Mouse (Mus musculus) CH12.LX (cell line): ENCODE results near the gene Nrxn3. TPM values are rescaled to one million over a fixed set of nuclear protein-coding genes. Genes with fewer than 3 reads are reported as not detected.

Source experiments
- DNase-seq: peaks from one replicate; pipeline ENCODE4 v3.0.0-alpha.2; 2013; ENCODE audit errors: extremely low read depth
- H3K27ac ChIP-seq: 2 replicates; pipeline ENCODE4 v1.5.1; 2012; ENCODE audit warnings: low read depth, mild to moderate bottlenecking, control low read depth, moderate library complexity; ENCODE audit not compliant: insufficient read depth
- H3K27me3 ChIP-seq: replicated peaks from 2 replicates; pipeline ENCODE3; 2012; ENCODE audit warnings: inconsistent platforms
- H3K36me3 ChIP-seq, 2 experiments: replicated peaks in 1 of 2; 2 replicates each; pipeline versions ENCODE3 to v1.6.1; 2012; ENCODE audit warnings: inconsistent platforms in 1 of 2, low read length in 1 of 2, mild to moderate bottlenecking in 1 of 2, mixed read lengths in 1 of 2, moderate library complexity in 1 of 2; ENCODE audit not compliant: control insufficient read depth in 1 of 2, insufficient read depth in 1 of 2
- H3K4me1 ChIP-seq, 2 experiments: 2 replicates each; pipeline ENCODE4 v1.6.1; 2012; ENCODE audit warnings: inconsistent platforms in 1 of 2, moderate library complexity in 1 of 2; ENCODE audit not compliant: insufficient read depth in 2 of 2, control insufficient read depth in 1 of 2
- H3K4me2 ChIP-seq: 2 replicates; pipeline ENCODE4 v1.6.1; 2012; ENCODE audit warnings: low read depth, mild to moderate bottlenecking, control low read depth; ENCODE audit not compliant: poor library complexity, insufficient read depth, severe bottlenecking
- H3K4me3 ChIP-seq, 3 experiments: fragments of 150-350 bp in 1 of 3; sonication (generic) in 1 of 3; replicated peaks in 1 of 3; 2 replicates each; pipeline versions ENCODE3 to v1.5.1; 2011 to 2012; ENCODE audit warnings: low read depth in 2 of 3, low read length in 2 of 3, mild to moderate bottlenecking in 2 of 3, moderate library complexity in 2 of 3, control low read depth in 1 of 3, improper control_type of control experiment in 1 of 3, inconsistent platforms in 1 of 3, mixed read lengths in 1 of 3; ENCODE audit not compliant: poor library complexity in 1 of 3
- H3K79me2 ChIP-seq: replicated peaks from 2 replicates; pipeline ENCODE4 v1.6.1; 2012; ENCODE audit warnings: mild to moderate bottlenecking, moderate library complexity; ENCODE audit not compliant: control insufficient read depth, poor library complexity, insufficient read depth, severe bottlenecking; ENCODE audit errors: extremely low read depth
- H3K9ac ChIP-seq: 2 replicates; pipeline ENCODE4 v1.6.1; 2012; ENCODE audit warnings: low read depth, mild to moderate bottlenecking, control low read depth, moderate library complexity; ENCODE audit not compliant: insufficient read depth
- H3K9me3 ChIP-seq: replicated peaks from 2 replicates; pipeline ENCODE3; 2012; ENCODE audit warnings: low read length, inconsistent platforms, mixed read lengths
- CTCF ChIP-seq, 2 experiments: IDR thresholded peaks in 1 of 2; conservative IDR thresholded peaks in 1 of 2; 2 replicates each; pipeline ENCODE4 v1.5.1; 2011 to 2012; ENCODE audit warnings: low read depth in 2 of 2, low read length in 2 of 2, improper control_type of control experiment in 1 of 2, inconsistent platforms in 1 of 2, mild to moderate bottlenecking in 1 of 2, moderate library complexity in 1 of 2
- ETS1 ChIP-seq: conservative IDR thresholded peaks from 2 replicates; pipeline ENCODE4 v1.6.1; 2012; ENCODE audit warnings: low read depth, mild to moderate bottlenecking, inconsistent platforms, low read length, improper control_type of control experiment, moderate library complexity
- HCFC1 ChIP-seq: IDR thresholded peaks from 2 replicates; pipeline ENCODE4 v1.6.1; 2012; ENCODE audit warnings: low read depth, mild to moderate bottlenecking, inconsistent platforms, low read length, improper control_type of control experiment
- MAFK ChIP-seq: IDR thresholded peaks from 2 replicates; pipeline ENCODE4 v1.6.1; 2011; ENCODE audit warnings: low read length, improper control_type of control experiment; ENCODE audit not compliant: insufficient replicate concordance
- MAZ ChIP-seq: IDR thresholded peaks from 2 replicates; pipeline ENCODE4 v1.6.1; 2012; ENCODE audit warnings: low read depth, mild to moderate bottlenecking, inconsistent platforms, low read length, improper control_type of control experiment, moderate library complexity
- MXI1 ChIP-seq: IDR thresholded peaks from 2 replicates; pipeline ENCODE4 v1.6.1; 2011; ENCODE audit warnings: mild to moderate bottlenecking, low read depth, low read length, improper control_type of control experiment
- NRF1 ChIP-seq: IDR thresholded peaks from 2 replicates; pipeline ENCODE4 v1.6.1; 2014; ENCODE audit warnings: low read depth, mild to moderate bottlenecking, inconsistent platforms, low read length, improper control_type of control experiment, moderate library complexity
- TBP ChIP-seq: conservative IDR thresholded peaks from 2 replicates; pipeline ENCODE4 v1.6.1; 2011; ENCODE audit warnings: low read depth, low read length, improper control_type of control experiment
- TCF12 ChIP-seq: IDR thresholded peaks from 2 replicates; pipeline ENCODE4 v1.6.1; 2014; ENCODE audit warnings: low read depth, mild to moderate bottlenecking, inconsistent platforms, low read length, improper control_type of control experiment
- UBTF ChIP-seq: IDR thresholded peaks from 2 replicates; pipeline ENCODE4 v1.6.1; 2012; ENCODE audit warnings: low read depth, mild to moderate bottlenecking, inconsistent platforms, low read length, improper control_type of control experiment, moderate library complexity
- USF2 ChIP-seq: conservative IDR thresholded peaks from 2 replicates; pipeline ENCODE4 v1.6.1; 2011; ENCODE audit warnings: low read depth, low read length, improper control_type of control experiment
- ZMIZ1 ChIP-seq: IDR thresholded peaks from 2 replicates; pipeline ENCODE4 v1.6.1; 2012; ENCODE audit warnings: low read depth, mild to moderate bottlenecking, inconsistent platforms, low read length, improper control_type of control experiment
- dilution Hi-C: fragments of 300-500 bp; cut with MboI; formaldehyde crosslinking; loops from 2 replicates; pipeline ENCODE4 v1.14.3; 2020; ENCODE audit warnings: low sequenced_read_pairs; ENCODE audit not compliant: extremely low pct_unique_long_range_greater_than_20kb, extremely low pct_ligation_motif_present
- in situ Hi-C: fragments of 300-500 bp; cut with MboI; formaldehyde crosslinking; loops from 3 replicates; pipeline ENCODE4 v1.14.3; 2019; ENCODE audit warnings: low sequenced_read_pairs, low pct_ligation_motif_present, low pct_unique_long_range_greater_than_20kb, mixed read lengths
- polyA plus RNA-seq: library from polyadenylated mRNA; unstranded; fragments of >175 nt; gene quantifications from 2 replicates; pipeline ENCODE4 v1.2.1, GENCODE M21; 2012; ENCODE audit warnings: low read depth; ENCODE audit not compliant: insufficient read length
- total RNA-seq, 2 experiments: library from RNA; depleted of rRNA; stranded (reverse); fragments of 300-350 nt in 1 of 2; fragments of >200 nt in 1 of 2; gene quantifications; 2 replicates each; pipeline ENCODE4 v1.2.3; 2012 to 2014

Nrxn3 gene
- total and polyA plus RNA-seq, 3 experiments, result 0.04 to 0.17 (median 0.09) TPM

DNA sequence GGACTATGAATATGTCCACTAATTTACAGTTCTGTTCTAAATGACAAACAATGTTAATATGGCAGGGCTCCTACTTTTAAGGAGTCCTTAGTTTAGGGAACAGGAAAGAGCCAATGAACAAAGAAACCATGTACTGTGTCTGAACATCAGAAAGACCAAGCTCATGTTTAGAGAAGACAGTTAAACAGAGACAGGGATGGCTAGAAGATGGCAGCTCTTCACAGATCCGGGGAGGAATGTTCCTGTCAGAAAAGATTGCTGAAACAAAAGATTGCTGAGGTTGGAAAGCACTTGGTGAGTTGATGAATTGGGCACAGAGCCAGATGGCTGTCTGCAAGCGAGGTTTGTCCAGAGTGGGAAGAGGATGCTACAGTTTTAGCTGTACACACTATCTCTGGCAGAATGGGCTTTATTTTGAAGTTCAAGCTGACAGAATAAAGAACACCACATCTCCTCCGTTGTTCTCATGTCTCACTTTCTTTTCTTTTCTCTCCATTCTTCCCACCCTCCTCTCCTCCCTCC lies 978.3 kb downstream of the Nrxn3 start:
- Histone ChIP-seq H3K9me3 (no peaks in the 10 kb centered on the region), H3K27ac (no peak overlapping the region), H3K4me1 (no peaks in the 10 kb centered on the region), H3K36me3 (no peaks in the 10 kb centered on the region), H3K27me3 (no peaks in the 10 kb centered on the region), H3K4me2 (no peak overlapping the region), H3K4me3 (no peak overlapping the region), H3K79me2 (no peaks in the 10 kb centered on the region), H3K9ac (no peak overlapping the region)
- no peak for DNase-seq
- dilution Hi-C loops (no loop called here), in situ Hi-C loops (no loop called here)
- TF ChIP-seq ETS1, result no peak

- Histone ChIP-seq H3K27me3 (no peaks in the 10 kb centered on the region), H3K9me3 (no peaks in the 10 kb centered on the region), H3K4me2 (no peak overlapping the region), H3K27ac (no peak overlapping the region), H3K79me2 (no peaks in the 10 kb centered on the region), H3K9ac (no peak overlapping the region)
- no peak for DNase-seq
- dilution Hi-C loops, result no loop called here
- in situ Hi-C loops, result no loop called here
- no peak for TF ChIP-seq TBP
- TF ChIP-seq MXI1, result no peak
- no peak for TF ChIP-seq NRF1
- no peak for TF ChIP-seq USF2
- TF ChIP-seq MAFK, result no peak
- TF ChIP-seq, all 38 proteins: peak for 0
- Histone ChIP-seq H3K4me1 (no peaks in the 10 kb centered on the region), H3K36me3 (no peaks in the 10 kb centered on the region), H3K4me3 (no peak overlapping the region)
Measured at GRCm38 (mm10) chr12:89702931-89703330, 980.3 kb downstream of the Nrxn3 start.

DNA sequence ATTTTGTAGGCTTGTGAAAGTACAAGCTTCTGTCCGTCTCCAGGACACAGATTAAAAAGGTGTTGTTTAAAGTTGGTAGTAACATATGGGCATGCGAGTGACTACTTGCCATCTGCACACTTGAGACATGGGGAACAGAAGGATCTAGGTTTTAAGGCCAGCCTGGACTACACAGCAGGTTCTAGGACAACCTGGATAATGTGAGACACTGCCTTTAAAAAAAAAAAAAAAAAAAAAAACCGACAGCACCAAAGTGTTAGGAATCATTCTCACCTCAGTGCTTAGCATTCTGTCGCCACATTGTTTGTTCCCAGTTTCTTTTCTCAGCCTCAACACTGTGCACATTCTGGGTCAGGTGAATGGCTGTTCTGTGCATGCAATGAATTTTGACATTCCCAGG lies 985.2 kb downstream of the Nrxn3 start:
- no peaks in the 10 kb centered on the region for H3K4me1 ChIP-seq
- no peak overlapping the region for H3K9ac ChIP-seq
- H3K27ac ChIP-seq, result no peak overlapping the region
- H3K79me2 ChIP-seq, result no peaks in the 10 kb centered on the region
- dilution Hi-C loops, result no loop called here
- no peaks in the 10 kb centered on the region for H3K27me3 ChIP-seq
- no peak overlapping the region for H3K4me2 ChIP-seq
- DNase-seq, result no peak
- TF ChIP-seq CTCF (conservative IDR thresholded peaks at IDR 0.05 in 1 of 2, IDR thresholded peaks at IDR 0.05 in 1 of 2; ENCODE audit: low read depth in 2 of 2, low read length in 2 of 2) (no peak), TCF12 (no peak), UBTF (no peak), MAZ (no peak), ZMIZ1 (no peak), HCFC1 (no peak)
- H3K9me3 ChIP-seq, result no peaks in the 10 kb centered on the region
- in situ Hi-C loops, result no loop called here
- H3K36me3 ChIP-seq, result no peaks in the 10 kb centered on the region
- no peak overlapping the region for H3K4me3 ChIP-seq
